Mouse (Mus musculus): ENCODE measurements around the gene Tmem190.
"Not testable (repeated sequence)": the region's sequence is repeated elsewhere in the genome, so short reads cannot be mapped to it uniquely, and the experiment has no call there.

Tmem190 gene

DNA sequence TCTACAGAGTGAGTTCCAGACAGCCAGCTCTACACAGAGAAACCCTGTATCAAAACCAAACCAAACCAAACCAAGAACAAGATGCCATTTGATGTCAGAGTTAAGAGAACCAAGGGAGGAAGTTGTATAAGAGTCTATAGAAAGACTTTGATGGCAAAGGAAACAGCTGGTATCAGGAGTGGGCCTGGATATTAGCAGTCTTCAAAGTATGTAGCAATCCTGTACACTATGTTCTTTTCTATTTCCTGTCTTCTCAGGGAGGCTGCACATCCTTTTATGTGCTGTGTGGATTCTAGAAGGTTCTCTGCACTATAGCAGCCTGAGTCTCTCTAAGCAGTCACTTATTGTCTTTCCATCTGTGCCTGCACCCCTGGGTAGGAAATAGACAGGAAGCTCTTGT, 33.8 kb downstream of the Tmem190 start:
- no peak for DNase-seq

DNA sequence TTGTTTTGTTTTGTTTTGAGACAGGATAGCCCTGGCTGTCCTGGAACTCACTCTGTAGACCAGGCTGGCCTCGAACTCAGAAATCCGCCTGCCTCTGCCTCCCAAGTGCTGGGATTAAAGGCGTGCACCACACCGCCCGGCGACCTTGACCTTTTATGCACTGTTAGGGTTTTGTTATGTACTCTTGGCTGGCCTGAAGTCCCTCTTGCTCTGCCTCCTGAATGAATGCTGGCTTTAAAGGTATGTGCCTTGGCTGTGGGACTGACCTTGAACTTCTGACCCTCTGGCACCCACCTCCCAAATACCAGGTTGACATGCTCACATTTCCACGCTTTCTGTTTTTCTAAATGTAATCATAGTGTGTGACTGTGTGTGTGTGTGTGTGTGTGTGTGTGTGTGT, 38.2 kb downstream of the Tmem190 start:
- not testable (repeated sequence) for DNase-seq

DNA sequence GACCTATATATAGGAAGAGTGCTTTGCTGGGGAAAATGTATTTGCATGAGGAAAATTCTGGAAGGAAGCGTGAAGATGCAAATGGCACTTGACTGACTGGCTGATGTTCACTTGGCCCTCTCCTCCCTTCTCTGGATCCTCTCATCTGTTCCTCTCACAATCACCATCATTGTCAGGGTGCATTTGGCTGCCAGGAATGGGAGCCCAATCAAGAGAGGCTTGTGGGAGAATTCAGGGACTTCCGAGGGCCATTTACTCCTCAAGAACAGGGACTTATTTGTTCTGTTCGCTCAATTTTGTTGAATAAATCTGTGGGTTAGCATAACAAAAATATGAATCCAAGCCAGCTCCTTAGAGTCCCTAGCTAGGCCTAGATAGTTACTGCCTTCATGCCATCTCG, 39.0 kb downstream of the Tmem190 start:
- no peak for DNase-seq

DNA sequence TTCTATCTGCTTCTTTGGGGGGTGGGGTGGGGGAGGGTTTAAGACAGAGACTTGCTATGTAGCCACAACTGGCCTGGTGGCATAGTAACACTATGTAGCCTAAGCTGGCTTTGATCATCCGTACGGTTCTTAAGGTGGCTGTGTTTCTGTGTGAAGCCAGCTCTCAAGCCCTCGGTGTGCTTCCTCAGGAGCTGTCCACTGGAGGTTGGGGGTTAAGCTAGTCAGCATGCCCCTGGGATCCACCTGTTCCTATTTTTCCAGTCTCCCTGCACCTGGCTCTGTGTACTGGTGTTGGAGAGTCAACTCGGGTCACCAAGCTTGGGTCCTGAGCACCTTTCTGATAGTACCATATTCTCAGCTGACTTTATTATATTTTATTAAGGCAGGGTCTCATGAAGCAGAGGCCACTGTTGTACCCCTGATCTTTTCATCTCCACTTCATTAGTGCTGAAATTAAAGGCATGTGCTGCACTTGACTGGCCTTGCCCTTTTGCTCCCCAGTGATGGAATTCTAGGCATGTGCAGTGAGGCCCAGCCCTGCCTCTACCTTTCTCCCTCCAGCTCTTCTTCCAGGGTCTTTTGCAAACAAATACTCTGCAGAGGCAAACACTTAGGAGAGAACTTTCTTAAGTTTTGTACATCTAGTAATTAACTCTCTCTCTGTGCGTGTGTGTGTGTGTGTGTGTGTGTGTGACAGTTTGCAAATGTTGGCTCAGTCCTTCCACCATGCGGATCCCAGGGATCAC, 39.6 kb downstream of the Tmem190 start:
- no peak for DNase-seq

DNA sequence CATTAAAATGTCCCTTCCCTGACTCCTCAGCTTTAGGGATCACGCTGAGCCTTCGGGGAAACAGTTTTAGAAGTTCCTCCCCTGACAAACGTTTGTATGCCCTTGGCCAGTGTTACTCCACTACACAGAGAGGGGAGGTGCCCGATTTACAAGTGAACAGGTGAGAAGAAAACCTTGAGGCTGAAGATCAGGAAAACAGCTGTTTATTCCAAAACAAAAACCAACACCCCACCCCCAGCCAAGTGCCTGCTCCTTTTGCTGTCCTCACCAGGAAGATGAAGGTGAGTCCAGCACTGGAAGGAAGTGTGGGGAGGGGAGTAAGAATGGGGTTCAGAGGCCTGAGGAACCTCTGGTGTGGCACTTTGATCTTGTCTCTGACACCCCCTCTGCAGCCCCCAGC, 42.6 kb downstream of the Tmem190 start:
- DNase-seq: no peak

DNA sequence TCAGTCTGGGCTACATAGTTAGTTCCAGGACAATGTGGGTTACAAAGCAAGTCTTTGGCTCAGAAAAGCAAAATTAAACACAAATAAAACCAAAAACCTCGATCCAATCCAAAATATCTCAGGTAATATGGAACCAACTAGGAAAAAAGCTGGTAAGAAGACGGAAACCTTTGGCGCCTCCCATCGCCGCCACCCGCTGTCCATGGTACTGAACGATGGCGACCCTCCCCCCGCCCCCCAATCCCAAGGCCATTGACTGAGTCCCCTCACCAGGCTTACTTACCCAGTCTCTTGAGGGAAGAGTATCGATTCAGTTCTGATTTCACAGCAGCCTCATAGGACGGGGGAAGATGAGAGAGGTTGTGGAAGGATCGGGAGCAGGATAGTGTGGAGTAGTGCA, 47.7 kb downstream of the Tmem190 start:
- DNase-seq: peak; percentile 32

Data from embryo, embryonic 11 days (tissue).